Mouse (Mus musculus) ES-CJ7 (cell line): ENCODE measurements around the gene Ldlrap1.
A peak's percentile ranks its signal among the peaks of the same experiment; 100 is the strongest.
"Not testable (repeated sequence)": the region's sequence is repeated elsewhere in the genome, so short reads cannot be mapped to it uniquely, and the experiment has no call there.

ENCODE experiments used
- DNase-seq: peaks from one replicate; pipeline ENCODE4 v3.0.0; 2011; ENCODE audit warnings: low read depth, low spot score

The Ldlrap1 gene

GRCm38 (mm10) chr4:134767426-134768225 is at the start of gene Ldlrap1:
Gene Ldlrap1, minus strand, starts transcription at chr4:134768024.
- DNase-seq = peak; percentile 63

DNA sequence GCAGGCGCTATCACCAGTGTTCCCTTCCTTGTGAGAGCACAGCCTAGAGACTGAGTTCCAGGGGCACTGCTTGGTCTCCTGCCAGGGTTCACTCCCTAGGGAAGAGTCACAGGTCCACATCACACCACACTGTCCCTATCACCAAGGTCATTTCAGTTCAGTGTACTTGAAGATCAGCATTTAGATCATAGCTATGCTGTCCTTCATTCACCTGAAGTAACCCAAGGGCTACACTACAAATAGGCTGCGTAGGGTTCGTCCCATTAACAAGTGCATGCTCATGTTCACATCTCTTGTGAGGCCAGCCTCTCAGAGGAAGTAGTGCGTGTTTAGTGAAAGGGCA is 46.4 kb upstream of the Ldlrap1 start:
- DNase-seq = no peak

GRCm38 (mm10) chr4:134813406-134814228 is 45.8 kb upstream of the Ldlrap1 start:
- no peak for DNase-seq

DNA sequence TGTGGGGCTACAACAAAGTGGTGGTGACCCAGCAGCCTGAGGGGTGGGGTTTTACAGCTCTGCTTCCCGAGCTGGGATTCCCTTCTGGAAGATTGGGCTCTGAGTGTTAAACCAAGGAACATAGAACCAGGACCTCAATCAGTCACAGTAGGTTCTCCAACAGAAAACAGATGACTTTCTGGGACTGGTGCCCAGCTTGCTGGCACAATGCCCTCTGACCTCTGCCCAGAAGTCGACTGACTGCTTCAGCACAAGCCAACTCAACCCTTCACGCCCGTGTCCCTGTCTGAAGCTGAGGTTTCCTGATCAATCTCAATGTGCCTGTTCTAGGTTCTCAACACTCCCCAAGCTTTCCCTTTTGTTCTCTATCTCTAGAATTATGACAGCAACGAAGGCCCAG is 36.9 kb upstream of the Ldlrap1 start:
- no peak for DNase-seq

DNA sequence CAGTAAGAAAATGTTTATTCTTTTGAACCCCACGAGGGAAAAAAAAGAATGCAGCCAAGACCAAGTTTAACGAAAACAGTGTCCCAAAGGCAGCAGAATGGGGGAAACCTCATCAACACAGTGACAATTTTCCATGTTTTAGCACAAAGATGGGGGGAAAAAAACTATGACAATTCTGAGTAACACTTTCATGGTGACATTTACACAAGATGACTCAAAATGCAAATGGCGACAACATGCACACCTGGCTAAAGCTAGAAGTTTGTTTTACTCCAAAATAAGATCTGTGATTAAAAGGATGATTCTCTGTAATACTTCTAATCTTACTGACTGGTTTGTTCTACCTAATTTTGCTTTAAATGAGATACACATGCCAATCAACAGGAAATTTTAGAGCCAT is 34.9 kb upstream of the Ldlrap1 start:
- no peak for DNase-seq

DNA sequence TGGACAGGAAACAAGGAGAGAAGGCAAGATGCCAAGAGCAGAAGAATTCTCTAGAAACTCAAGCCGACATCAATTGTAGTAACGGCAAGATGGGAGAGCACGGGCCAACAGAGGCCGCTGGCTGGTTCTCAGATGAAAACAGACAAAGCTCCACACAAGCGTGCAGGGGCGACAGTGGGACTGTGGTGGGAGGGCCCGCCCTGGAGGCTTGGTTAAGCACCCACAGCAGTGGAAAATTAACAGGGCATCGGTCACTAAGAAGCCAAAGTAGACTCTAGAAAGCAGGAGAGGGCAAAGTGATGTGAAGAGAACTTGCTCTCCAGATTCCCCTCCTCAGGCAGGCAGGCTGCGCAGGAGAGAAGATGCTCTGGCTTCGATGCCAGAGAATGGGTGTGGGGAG is 34.3 kb upstream of the Ldlrap1 start:
- no peak for DNase-seq

GRCm38 (mm10) chr4:134800693-134801092 is 32.9 kb upstream of the Ldlrap1 start:
- no peak for DNase-seq

DNA sequence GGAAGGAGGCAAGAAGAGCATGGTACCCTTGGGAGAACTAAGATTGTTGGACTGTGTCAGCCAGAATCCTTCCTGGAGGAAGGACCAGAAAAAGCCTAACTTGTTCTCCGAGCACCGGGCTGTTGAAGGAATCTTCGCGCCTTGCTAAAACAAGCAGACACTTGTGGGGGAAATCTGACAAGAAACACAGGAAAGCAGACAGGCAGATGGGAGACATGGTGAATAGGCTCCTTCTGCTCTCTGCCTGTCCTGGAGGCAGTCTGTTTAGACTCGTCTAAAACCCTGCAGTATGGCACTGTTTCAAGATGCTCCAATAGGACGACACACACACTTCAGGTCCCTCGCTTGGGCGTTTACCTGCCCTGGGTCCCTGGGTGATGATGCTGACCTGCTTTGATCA is 32.3 kb upstream of the Ldlrap1 start:
- no peak for DNase-seq

- peak; percentile 78 for DNase-seq
Measured at GRCm38 (mm10) chr4:134799272-134799671, 31.4 kb upstream of the Ldlrap1 start.

GRCm38 (mm10) chr4:134798861-134799260 is 31.0 kb upstream of the Ldlrap1 start:
- DNase-seq = no peak

DNA sequence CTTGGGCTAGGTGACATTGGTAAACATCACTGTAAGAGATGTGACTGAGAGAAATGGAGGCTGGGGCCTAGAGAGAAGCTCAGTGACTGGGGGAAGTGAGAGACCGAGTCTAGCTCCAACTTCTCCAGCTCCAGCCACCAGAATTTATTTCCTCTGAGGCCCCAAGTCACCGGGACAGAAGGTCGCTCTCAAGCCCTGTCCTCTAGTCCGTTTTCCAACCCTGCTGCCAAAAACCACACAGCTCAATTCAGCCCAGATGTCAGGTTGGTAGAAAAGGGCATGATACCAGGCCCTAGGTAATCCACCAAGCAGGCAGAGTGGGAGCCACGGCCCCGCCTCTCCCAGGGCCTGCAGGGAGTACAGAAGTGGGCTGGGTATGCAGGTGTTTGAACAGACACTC is 29.8 kb upstream of the Ldlrap1 start:
- no peak for DNase-seq

DNA sequence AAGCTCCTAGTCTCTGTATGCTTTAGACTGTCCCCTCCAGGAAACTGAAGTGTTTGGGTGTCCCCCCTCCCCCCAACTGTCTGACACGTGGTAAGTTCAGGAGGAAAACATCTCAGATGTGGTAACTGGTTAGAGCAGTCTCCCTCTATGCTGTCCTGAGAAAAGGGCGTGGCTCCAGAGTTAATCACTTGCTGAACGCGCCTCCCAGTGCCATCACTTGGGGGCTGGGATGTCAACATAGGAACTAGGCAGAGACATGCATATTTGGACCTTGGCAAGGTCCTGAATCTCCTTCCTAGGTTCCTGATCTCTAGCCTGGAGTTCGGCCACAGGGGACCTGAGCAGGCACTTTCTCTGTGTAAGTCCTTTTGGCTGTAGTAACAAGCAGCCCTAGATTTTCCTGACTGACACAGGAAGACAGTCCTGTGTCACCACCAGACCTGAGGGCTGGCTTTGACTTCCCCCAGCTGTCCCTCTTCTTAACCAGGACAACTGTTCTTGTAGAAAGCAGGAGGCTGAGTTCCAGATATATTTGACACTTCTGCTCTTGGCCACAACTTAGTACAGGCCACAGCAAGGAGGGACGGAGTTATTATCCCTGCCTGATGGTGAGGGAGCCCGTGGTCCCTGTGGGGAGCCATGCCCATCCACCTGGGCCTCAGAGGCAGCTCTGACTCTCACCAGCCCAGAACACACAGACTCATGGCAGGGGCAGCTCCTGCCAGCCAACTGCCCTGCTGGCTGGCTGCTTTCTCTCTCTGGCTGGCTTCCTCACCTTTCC is 28.9 kb upstream of the Ldlrap1 start:
- DNase-seq = peak; percentile 65

GRCm38 (mm10) chr4:134795819-134796485 is 28.1 kb upstream of the Ldlrap1 start:
- no peak for DNase-seq

GRCm38 (mm10) chr4:134794959-134795358 is 27.1 kb upstream of the Ldlrap1 start:
- DNase-seq = not testable (repeated sequence)

DNA sequence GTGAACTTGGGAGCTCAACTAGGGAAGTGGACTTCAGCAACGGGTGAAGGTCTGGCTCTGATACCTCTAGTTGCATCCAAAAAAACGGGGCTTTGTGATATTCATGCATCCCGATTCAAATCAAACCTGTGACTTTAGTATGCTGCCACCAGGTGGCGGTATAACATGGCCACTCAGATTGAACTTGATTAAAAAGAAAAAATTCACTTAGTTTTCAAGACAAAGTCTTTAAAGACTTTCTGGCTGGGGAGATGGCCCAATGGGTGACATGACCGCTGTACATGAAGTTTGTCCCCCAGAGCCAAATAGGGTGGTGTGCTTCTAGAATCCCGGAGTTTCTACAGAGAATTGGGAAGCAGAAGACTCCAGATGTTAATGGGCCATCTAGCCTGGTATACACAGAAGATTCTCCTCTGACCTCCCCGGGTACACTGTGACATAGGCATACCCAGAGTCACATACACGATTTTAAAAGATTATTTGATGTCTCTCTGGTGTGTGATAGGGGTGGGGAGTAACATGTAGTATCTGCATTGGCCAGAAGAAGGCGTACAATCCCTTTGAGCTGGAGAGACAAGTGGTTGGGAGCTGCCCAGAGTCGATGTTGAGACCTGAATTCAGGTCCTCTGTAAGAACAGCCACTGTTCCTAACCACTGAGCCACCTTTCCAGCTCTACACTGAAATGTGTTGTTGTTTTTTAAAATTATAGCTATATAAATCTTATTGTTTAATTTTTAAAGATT is 25.6 kb upstream of the Ldlrap1 start:
- DNase-seq = peak; percentile 68

- DNase-seq = no peak
Measured at GRCm38 (mm10) chr4:134791731-134792130, 23.9 kb upstream of the Ldlrap1 start.

GRCm38 (mm10) chr4:134786946-134787345 is 19.1 kb upstream of the Ldlrap1 start:
- peak; percentile 55 for DNase-seq

DNA sequence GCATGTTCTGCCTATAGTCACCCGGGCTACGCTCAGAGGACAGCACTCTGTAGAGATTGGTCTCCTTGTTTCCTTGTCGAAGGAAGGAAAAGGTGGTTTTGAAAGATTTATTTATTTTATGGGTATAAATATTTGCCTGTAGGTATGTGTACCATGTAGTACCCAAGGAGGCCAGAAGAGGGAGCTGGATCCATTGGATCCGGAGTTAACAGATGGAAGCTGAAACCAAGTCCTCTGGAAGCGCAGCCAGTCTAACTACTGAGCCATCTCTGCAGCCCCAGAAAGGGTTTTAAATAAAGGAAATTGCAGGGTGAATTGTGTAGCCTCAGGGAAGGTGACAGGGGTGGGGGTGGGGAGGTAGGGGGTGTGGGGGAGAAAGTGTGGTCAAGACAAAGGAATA is 16.9 kb upstream of the Ldlrap1 start:
- peak; percentile 82 for DNase-seq

- peak; percentile 31 for DNase-seq
Measured at GRCm38 (mm10) chr4:134779136-134779934, 11.5 kb upstream of the Ldlrap1 start.

DNA sequence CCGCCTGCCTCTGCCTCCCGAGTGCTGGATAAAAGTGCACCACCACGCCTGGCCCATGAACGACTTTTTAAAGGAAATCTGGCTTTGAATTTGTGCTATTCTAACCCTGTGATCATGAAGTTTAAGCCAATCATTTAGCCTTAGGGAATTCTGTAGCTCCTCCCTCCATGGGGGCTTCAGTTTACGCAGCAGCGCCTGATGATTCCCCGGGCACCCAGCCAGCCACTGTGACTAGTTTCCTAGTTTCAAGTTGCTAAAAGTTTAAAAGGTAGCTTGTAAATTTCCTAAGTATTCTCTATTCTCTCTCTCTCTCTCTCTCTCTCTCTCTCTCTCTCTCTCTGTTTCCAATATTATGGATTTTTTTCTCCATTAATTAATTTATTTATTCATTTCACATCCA is 8.4 kb upstream of the Ldlrap1 start:
- no peak for DNase-seq
